14 mouse cellular contexts compared by ENCODE assay signal in the genomic region with DNA sequence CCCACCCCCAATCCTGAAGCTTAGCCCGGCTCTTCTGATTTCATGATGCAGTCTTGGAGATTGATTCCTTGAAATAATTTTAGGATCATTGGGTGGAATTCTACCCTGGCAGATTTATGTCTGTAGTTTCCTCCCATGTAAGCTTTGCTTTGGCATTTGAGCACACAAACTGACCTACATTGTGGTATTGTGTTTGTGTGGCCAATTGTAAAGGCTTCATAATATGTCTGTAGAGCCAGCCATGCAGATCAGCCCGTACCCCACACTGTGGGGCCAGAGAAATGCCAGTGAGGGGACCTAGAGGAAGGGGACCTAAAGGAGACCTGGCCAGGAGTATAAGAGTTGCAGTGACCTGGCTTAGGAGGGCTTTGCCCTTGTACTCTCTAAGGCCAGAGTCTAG.
"Had no signal": no experiment of that assay in that cellular context is flagged by ENCODE, and none has a peak within 500 bp of the region (broad histone marks: within the 10 kb centered on the region; RNA-seq: fewer than 3 reads in every experiment).

No protein-coding gene starts in this region.

- H3K9ac ChIP-seq: limb, embryonic 13.5 days; liver, embryonic 14.5 days; neural tube, embryonic 13.5 days had no signal

- H3K36me3 ChIP-seq: limb, embryonic 13.5 days; neural tube, embryonic 13.5 days had no signal

- H3K4me2 ChIP-seq: limb, embryonic 13.5 days; midbrain, embryonic 11.5 days; neural tube, embryonic 13.5 days had no signal

- H3K27me3 ChIP-seq: limb, embryonic 13.5 days; neural tube, embryonic 13.5 days had no signal

- H3K4me3 ChIP-seq: layer of hippocampus, adult 2 months; limb, embryonic 13.5 days; neural tube, embryonic 13.5 days had no signal

- H3K9me3 ChIP-seq: limb, embryonic 13.5 days; neural tube, embryonic 13.5 days had no signal

- DNase-seq: kidney, adult 9 months; kidney, postnatal 4 days; lung, adult 18-20 months; lung, postnatal 36 days; right cerebral cortex, adult 18-20 months; thymus, adult 18-20 months; thymus, postnatal 14 days had no signal

- ATAC-seq: midbrain, embryonic 16.5 days had no signal

- H3K27ac ChIP-seq: kidney, postnatal 0 days; layer of hippocampus, adult 2 months; limb, embryonic 13.5 days; liver, embryonic 14.5 days; neural tube, embryonic 13.5 days had no signal
